Mouse (Mus musculus) olfactory bulb, adult 2 months (tissue): ENCODE results near the gene Ccr4.

Experiments used
- CTCF ChIP-seq: fragments of 200-500 bp; IDR thresholded peaks from 2 replicates; pipeline ENCODE4 v1.5.1; 2012; ENCODE audit warnings: low read depth, mild to moderate bottlenecking, low read length, moderate library complexity; ENCODE audit not compliant: insufficient read depth
- POLR2A ChIP-seq: fragments of 200-500 bp; IDR thresholded peaks from 2 replicates; pipeline ENCODE4 v1.6.1; 2012; ENCODE audit warnings: mild to moderate bottlenecking, low read depth, low read length, moderate library complexity; ENCODE audit not compliant: insufficient read depth

DNA sequence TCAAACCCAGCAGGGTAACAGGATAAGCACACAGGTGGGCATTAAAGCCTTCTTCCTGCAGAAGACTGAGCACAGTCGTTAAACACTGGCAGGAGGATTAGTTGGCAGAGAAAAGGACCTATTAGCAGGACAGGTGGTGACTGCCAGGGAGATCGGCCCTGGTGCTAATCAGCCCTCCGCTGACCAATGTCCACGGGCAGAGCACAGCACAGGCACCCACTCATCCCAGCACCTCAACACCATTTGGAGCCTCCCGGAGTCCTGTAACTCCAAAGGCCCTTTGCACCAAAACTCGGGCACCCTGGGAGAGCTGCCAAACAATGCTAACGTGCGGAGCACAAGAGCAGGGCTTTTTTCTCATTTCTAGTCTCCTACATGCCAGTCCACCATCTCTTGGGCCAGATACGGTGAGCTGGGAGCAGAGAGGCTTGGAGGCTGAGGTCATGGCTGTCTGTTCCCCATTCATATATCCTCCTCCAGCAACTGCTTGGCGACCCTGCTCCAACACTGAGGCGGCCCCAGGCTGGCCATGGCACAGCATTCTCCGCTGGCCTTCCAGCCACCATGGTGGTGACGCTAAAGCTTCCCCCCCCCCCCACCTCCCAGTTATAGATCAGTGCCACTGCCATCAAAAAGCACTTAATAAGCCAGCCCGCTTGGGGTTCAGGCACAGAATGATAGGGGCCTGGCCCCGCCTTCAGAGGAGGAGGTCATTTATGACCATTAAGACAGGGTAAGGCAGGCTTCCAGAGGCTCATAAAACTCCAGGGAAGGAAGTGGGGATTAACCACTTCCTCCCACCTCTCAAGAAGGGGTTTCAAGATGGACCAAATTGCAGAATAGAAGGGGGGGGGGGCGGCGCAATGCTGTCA, 39.4 kb upstream of the Ccr4 start:
- TF ChIP-seq CTCF (no peak), POLR2A (no peak)
